Mouse (Mus musculus) frontal cortex, postnatal 14 days (tissue): ENCODE measurements around the gene Hsf4.
"Not testable (repeated sequence)": the region's sequence is repeated elsewhere in the genome, so short reads cannot be mapped to it uniquely, and the experiment has no call there.

Source experiments
- DNase-seq, 2 experiments: peaks; one replicate each; pipeline ENCODE4 v3.0.0; 2022; ENCODE audit warnings: low spot score in 2 of 2

Gene Hsf4

GRCm38 (mm10) chr8:105285514-105285913 lies 15.9 kb downstream of the Hsf4 start:
- DNase-seq = no peak

GRCm38 (mm10) chr8:105286907-105287306 lies 17.3 kb downstream of the Hsf4 start:
- DNase-seq = no peak

GRCm38 (mm10) chr8:105288231-105288630 lies 18.6 kb downstream of the Hsf4 start:
- no peak for DNase-seq

GRCm38 (mm10) chr8:105288958-105289732 lies 19.5 kb downstream of the Hsf4 start:
- peak; percentile 92 to 94 for DNase-seq

DNA sequence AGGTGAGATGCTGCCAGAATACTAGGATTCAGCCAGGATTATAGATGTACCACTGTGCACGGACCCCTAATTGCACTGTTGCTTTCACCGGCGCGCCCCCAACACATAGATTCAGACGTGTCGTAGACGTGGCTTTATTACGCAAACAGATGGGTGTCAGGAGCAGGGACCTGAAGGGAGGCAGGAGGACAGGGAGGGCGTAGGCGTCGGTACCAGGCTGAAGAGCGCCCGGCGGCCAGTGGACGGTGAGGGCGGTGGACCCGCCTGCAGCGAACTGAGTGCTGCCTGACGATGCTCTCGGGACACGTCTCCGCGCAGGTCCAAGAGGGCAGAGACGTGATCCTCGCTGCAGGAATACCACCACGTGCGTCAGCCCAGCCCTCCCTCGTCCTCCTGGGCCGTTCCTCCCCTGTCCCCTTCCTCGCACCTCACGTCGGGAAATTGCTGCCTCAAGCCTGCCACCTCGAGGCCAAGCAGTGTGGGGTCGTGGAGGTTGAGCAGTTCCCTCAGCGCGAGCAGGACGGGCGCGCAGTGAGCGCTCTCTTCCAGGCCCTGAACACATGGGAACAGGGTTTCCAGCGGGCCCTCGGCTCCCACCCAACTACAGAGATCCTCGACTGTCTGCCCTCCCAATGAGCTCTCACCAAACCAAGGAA lies 20.3 kb downstream of the Hsf4 start, which contains the start of gene 4931428F04Rik:
Gene 4931428F04Rik (minus strand): TSS at position 60 of the 656 bp plus-strand sequence.
- peak in 1 of 2 experiments; percentile 43 for DNase-seq

GRCm38 (mm10) chr8:105290554-105291314 lies 21.1 kb downstream of the Hsf4 start:
- DNase-seq = peak in 1 of 2 experiments; percentile 76

GRCm38 (mm10) chr8:105291364-105291763 lies 21.8 kb downstream of the Hsf4 start:
- DNase-seq = not testable (repeated sequence)

- not testable (repeated sequence) for DNase-seq
Observed at GRCm38 (mm10) chr8:105291802-105292201, 22.2 kb downstream of the Hsf4 start.

DNA sequence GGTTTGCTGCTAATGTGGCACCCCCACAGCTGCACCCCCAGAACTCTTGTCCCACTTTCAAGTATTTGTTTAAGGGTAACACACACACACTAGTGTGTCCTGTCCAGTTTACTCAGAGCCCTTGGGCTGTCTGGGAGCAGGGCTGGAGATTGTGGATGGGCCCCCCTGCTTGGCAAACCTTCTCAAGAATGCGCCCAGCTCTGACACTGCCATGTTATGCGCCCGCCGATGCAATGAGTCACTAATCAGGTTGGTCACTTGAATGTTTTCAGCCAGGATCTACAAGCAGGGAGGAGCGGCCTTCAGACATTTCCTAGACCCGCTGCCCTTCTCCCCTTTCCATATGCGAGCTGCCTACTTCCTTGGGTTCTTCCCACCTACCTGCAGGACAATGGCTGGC lies 22.9 kb downstream of the Hsf4 start:
- no peak for DNase-seq

- no peak for DNase-seq
Observed at GRCm38 (mm10) chr8:105293405-105293804, 23.8 kb downstream of the Hsf4 start.

DNA sequence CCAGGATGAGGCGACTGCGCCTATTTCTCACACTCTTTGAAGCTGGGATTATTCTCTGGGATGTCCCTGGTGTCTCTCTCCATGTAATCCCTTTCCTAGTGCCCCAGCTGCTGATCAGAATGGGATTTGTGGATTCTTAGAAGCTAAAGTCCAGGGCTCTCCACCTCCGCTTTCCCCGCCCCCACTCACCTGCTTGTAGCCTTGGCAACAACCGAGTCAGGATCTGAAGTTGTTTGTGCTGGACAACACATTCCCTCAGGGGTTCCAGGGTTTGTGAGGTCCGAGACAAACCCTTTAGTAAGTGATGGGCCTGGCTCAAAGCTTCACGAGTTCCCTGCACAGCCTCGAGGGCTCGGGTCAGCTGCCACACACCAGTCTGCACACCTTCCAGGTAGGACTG lies 25.2 kb downstream of the Hsf4 start:
- no peak for DNase-seq

DNA sequence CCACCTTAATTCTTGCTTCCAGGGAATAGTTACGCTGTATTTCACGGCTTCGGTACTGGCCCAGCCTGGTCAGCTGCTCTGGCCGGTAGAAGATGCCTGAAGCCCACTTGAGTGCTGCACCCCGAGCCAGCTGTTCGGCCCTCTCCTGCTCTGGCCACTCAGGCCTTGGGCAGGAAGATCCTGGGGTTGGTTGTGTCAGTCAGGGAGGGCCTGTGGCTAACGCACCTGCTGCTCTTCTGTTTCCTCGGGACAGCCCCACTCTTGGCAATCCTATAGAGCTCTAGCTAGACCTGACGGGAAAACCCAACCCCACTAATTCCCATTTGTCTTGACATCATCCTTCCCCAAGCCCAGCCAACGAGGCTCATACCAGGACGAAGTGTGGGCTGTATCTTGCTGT lies 25.7 kb downstream of the Hsf4 start:
- DNase-seq = no peak

DNA sequence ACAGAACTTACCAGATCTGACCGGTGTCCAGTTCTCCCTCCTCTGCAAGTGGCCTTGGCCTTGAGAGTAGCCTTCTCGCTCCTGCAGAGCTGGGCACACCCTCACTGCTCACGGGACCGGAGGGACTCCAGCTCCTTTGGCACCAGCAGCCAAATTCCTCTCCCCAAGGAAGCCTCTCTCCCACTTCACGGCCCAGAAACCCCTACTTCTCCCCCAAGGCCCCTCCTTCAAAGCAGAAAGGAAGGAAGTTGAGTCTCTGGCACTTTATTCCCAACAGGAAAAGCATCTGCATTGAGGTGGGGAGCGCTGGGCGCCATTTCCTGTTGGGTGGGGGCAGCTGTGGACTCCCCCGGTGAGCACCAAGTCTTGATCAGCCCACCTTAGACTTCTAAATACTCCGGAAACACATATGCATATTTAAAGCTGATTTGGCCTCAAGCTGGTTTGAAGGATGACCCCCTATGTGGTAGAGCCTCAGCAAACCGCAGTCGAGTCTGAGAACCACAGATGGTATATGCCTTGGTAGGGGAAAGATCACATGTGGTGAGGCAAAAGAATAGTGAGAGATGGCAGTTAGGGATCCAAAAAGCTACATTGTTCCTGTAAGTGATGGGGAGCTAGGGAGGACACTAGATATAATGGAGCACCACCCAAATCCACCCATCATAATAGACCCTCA lies 26.4 kb downstream of the Hsf4 start, which contains the start of gene Exoc3l:
Gene Exoc3l (minus strand): TSS at position 207 of the 679 bp plus-strand sequence.
- no peak for DNase-seq

GRCm38 (mm10) chr8:105297511-105298192 lies 28.1 kb downstream of the Hsf4 start, which contains the start of gene E2f4:
E2f4 (plus strand) TSS chr8:105297663.
- DNase-seq = peak; percentile 81 to 91

DNA sequence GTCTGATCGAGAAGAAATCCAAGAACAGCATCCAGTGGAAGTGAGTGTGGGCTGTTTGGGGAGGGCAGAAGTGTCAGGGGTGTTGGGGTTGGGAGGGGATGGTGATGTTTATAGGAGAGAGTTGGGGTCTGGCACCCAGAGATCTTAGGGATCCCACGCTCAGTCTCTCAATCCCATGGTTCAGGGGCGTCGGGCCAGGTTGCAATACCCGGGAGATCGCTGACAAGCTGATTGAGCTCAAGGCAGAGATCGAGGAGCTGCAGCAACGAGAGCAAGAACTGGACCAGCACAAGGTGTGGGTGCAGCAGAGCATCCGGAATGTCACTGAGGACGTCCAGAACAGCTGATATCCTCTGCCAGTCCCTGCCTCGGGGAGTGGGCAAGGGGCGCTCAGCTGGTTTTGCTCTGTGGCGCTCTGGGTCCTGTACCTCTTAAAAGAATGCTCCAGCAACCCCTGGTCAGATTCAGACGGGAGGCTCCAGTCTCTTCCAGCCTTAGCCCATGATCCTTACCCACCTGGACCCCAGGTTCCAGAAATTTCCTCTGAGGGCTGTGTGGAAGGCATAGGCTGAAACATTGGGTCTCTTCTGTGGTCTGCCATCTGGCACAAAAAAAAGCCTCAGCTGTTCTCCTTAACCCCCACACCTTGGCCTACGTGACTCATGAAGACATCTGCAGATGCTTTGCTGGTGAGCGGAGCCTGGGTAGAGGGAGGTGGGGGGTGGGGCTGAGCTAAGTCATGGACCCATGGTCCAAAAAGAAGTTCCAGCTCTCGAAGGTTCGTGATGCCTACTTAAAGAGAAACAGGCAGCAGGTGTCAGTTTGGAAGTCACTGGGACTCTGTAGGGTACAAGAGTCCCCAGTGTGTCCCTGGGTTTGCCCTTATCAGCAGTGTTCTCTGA lies 29.0 kb downstream of the Hsf4 start:
- DNase-seq = no peak

- no peak for DNase-seq
Observed at GRCm38 (mm10) chr8:105299962-105300361, 30.4 kb downstream of the Hsf4 start.

- no peak for DNase-seq
Observed at GRCm38 (mm10) chr8:105303396-105303795, 33.8 kb downstream of the Hsf4 start.

GRCm38 (mm10) chr8:105303874-105304273 lies 34.3 kb downstream of the Hsf4 start:
- no peak for DNase-seq

GRCm38 (mm10) chr8:105304325-105305210 lies 35.0 kb downstream of the Hsf4 start:
- no peak for DNase-seq
